Mouse (Mus musculus) embryo, embryonic 10 days (tissue): ENCODE measurements around the gene Ate1.
A peak's percentile ranks its signal among the peaks of the same experiment; 100 is the strongest.
"Not testable (repeated sequence)": the region's sequence is repeated elsewhere in the genome, so short reads cannot be mapped to it uniquely, and the experiment has no call there.

Source experiments
- DNase-seq: peaks from one replicate; pipeline ENCODE4 v3.0.0-alpha.2; 2015; ENCODE audit warnings: low spot score

Ate1 gene

GRCm38 (mm10) chr7:130520812-130521422 is 748 bp upstream of the Ate1 start:
- no peak for DNase-seq

DNA sequence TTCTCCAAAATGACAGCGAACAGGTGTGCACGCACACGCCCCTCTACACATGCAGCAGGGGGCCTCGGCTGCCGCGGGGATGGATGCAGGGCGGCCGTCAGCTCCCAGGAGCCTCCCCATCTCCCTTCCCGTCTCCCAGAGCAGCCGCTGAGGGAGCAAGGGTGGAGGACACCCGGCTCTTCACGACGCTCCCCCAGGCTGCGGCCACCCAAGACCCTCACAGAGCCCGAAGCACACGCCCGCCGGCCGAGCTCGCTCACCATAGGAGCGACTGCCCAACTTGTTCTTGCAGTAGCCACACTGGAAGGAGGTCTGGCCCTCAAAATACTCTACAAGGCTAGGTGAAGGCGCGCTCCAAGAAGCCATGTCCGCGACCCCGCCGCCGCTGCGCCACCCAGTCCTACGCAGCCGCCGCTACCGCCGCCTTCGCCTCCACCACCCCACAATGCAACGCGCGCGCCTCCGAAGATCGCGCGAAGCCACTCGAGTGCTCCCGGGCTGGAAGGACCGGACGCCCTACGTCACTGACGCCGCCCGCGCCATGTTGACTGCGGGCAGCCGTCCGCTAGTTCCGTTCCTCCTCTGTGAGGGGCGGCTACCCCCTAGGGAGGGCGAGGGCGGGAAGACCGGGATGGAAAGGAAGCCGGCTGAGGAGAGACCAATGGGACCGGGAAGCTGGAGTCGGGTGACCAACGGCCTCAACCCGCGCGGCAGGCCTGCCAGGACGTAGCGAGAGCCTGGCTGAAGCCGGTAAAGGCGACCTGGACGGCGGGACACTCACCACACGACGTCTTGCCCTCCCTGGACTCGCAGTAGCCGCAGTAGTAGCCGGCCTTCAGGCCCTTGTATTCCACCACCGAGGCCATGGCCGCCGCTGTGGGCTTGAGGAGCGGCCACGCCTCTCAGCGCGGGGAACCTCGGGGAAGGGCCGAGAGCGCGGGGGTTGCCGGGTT is 797 bp downstream of the Ate1 start:
- peak; percentile 100 for DNase-seq

GRCm38 (mm10) chr7:130518213-130519095 is 1.7 kb downstream of the Ate1 start:
- DNase-seq = no peak

GRCm38 (mm10) chr7:130510243-130510642 is 9.9 kb downstream of the Ate1 start:
- no peak for DNase-seq

DNA sequence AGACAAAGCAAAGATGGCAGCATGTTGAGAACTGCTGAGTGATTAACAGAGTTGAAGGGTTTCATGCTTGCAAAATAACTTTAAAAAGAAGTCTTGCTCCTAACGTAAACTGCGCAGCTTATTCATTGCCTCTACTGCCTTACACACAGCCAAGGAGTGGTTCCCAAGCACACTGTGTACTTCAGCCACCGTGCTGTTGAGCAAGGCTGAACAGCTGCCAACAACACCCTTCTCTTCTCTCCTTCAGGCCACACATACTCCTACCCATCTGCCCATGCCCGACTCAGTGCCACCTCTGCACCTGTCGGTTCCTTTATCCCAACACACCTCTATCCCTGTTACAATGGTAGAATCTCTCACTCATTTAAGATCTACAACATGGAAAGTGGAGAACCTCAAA is 17.2 kb downstream of the Ate1 start:
- DNase-seq = no peak

GRCm38 (mm10) chr7:130501499-130501898 is 18.7 kb downstream of the Ate1 start:
- DNase-seq = no peak

DNA sequence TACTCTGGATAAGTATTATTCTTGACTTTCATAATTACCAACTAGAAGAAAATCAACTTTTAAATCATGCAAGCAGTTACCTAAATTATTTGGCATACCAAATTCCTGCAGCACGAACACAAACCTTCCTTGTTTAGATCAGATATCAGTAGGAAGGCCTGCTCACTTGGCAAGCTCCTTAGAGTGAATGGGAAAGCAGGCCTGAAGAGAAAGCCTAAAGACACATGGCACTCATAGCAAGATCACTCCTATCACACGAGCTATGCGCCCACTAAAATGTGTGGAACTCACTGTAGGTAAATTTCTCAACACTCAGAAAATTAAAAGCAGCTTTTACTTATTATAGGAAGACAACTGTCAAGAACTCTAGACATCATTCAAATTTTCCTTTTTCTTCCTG is 26.8 kb downstream of the Ate1 start:
- no peak for DNase-seq

DNA sequence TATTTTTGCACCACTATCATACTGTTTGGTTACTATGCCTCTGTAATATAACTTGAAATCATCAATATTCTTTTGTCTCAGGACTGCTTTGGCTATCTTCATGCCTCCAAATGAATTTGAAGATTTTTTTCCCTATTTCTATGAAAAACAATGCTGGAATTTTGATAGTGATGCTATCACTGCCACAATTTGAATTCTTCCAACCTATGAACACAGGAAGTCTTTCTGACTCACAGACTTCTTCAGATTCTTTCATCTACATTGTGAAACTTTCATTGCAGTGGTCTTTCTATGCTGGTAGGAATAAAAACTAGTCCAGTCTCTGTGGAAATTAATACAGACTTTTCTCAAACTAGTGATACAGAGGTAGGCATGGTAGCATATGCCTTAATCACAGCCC is 28.1 kb downstream of the Ate1 start:
- DNase-seq = no peak

DNA sequence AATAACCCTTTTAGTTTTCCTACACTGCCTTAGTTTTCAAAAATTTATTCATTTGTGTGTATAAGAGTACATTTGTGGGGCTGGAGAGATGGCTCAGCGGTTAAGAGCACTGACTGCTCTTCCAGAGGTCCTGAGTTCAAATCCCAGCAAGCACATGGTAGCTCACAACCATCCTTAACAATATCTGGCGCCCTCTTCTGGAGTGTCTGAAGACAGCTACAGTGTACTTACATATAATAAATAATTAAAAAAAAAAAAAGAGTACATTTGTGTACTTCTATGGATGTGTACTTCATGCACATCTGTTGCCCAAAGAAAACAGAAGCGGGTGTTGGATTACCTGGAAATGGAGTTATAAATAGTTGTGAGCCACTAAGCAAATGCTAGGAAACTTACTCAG is 41.2 kb downstream of the Ate1 start:
- not testable (repeated sequence) for DNase-seq

GRCm38 (mm10) chr7:130475970-130476369 is 44.2 kb downstream of the Ate1 start:
- peak; percentile 88 for DNase-seq

- no peak for DNase-seq
Observed at GRCm38 (mm10) chr7:130473881-130474280, 46.3 kb downstream of the Ate1 start.

GRCm38 (mm10) chr7:130472683-130473082 is 47.5 kb downstream of the Ate1 start:
- peak; percentile 72 for DNase-seq

DNA sequence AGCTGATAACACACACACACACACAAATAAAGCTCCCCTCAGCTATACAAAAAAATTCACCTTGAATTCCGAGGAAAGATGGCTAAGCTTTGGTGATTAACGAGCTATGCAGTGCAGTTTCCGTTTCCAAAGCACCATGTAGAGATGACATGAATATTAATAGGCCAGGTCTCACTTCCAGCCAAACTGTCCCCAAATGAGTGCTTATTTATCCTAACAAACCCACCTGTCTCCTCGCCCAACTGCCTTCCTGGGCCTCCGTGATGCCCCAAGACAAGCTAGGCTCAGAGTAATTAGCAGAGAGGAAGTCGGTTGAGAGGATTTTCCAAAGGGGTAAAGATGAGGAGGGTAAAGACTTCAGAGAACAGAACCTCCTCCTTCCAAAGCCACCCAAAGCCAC is 49.1 kb downstream of the Ate1 start:
- DNase-seq = no peak

DNA sequence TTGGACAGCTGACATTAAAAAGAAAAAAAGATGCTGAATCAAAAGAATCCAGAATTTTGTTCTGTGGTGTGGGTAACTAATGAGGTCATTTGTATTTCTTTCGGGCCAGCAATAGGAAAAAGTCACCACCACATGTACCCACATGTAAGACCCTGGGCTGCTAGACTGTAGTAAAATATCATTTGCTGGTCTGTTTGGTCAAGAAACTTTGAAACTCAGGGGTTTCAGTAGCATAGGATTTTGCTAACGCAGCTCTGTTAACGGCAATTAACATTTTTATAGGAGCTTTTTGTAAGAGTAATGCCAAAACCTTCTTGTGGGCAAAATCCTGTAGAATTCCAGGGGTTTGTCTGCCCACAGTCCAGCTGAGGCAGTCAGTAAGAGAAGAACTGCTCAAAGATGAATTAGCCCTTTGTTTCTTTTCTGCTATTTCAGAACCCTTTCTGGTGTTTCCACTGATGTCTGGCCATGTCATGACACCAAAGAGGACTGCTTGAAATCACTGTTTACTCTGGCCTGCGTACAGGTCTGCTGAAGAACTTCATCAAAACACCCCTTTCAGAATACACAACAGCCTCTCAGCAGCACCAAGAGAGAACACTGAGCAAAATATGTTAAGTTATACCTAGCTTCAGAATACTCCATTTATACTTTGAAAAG is 64.5 kb downstream of the Ate1 start:
- DNase-seq = no peak

GRCm38 (mm10) chr7:130454226-130454625 is 65.9 kb downstream of the Ate1 start:
- no peak for DNase-seq

DNA sequence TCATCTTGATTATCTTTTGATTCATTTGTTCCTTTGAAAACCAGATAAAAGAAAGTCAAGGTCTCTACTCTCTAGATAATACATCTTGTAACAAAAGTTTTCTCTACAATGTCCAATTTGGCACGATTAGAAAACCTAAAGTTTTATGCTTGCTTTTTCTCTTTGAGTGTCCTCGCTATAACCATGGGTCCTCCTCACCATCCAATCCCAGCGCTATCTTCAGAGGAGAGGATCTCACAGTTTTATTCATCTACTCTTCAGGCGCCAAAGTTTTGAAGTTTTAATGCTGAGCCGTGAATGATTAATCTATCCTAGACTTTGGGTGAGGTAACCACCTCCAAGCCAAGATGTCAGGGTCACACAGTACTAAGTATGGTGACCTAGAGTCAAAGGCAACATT is 84.4 kb downstream of the Ate1 start:
- DNase-seq = no peak

DNA sequence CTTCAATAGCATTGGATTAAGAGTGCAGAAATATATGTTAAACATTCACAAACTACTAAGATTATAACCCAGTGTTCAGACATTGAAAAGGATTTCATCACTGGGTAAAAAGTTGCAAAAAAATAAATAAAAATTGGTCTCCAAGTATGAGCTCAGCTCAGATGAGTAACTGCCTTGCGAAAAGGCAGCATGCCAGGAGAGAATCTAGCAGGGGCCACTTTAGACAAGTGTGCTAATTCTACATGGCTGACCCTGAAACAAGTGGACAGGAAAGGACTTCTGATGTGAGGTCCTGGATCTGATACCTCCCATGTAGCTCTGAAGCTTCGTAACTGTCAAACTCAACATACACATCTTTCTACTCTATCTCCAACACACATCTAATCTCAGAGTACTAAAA is 88.0 kb downstream of the Ate1 start:
- no peak for DNase-seq

- peak; percentile 86 for DNase-seq
Observed at GRCm38 (mm10) chr7:130426586-130426985, 93.6 kb downstream of the Ate1 start.

- DNase-seq = no peak
Observed at GRCm38 (mm10) chr7:130425991-130426390, 94.2 kb downstream of the Ate1 start.

- peak; percentile 17 for DNase-seq
Observed at GRCm38 (mm10) chr7:130419961-130420360, 100.2 kb downstream of the Ate1 start.

GRCm38 (mm10) chr7:130407622-130408021 is 112.5 kb downstream of the Ate1 start:
- no peak for DNase-seq

DNA sequence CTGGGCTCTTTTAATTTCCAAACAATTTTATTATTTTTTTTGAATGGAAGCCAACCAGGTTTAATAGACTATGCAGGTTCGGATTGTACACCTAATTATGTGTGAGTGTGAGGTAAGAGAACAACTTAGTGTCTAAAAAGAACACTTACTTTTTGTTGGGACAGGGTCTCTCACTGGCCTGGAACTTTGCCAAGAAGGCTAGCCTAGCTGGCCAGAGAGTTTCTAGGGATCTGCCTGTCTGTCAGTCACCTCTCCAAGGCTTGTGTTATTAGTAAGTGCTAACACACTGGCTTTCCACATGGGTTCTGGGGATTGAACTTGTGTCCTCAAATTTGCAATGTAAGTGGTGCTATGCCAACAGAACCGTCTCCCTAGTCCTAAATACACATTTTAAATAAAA is 116.8 kb downstream of the Ate1 start:
- DNase-seq = no peak
